Mouse (Mus musculus) neural tube, embryonic 14.5 days (tissue): ENCODE data around the gene Zfp655. TPM values are rescaled to one million over a fixed set of nuclear protein-coding genes. Genes with fewer than 3 reads are reported as not detected.
"Not testable (repeated sequence)": the region's sequence is repeated elsewhere in the genome, so short reads cannot be mapped to it uniquely, and the experiment has no call there.

ENCODE experiments used
- ATAC-seq: fragments of 200-750 bp; cut with Nextera tagmentation; 2 replicates; pipeline ENCODE4 v1.8.0; 2017; ENCODE audit warnings: low read depth, mild to moderate bottlenecking, moderate TSS enrichment, moderate library complexity
- H3K27ac ChIP-seq: fragments of 300-500 bp; sonication (generic); 2 replicates; pipeline ENCODE4 v1.5.1; 2014; ENCODE audit warnings: low read depth, mild to moderate bottlenecking, control low read depth, low read length, moderate library complexity, mixed read lengths
- H3K27me3 ChIP-seq: fragments of 300-500 bp; sonication (generic); 2 replicates; pipeline ENCODE4 v1.6.1; 2014; ENCODE audit warnings: low read length; ENCODE audit not compliant: control insufficient read depth, insufficient read depth
- H3K36me3 ChIP-seq: fragments of 300-500 bp; sonication (generic); 2 replicates; pipeline ENCODE4 v1.6.1; 2014; ENCODE audit warnings: low read length, mixed read lengths; ENCODE audit not compliant: control insufficient read depth, insufficient read depth
- H3K4me1 ChIP-seq: fragments of 300-500 bp; sonication (generic); 2 replicates; pipeline ENCODE4 v1.6.1; 2014; ENCODE audit warnings: low read length; ENCODE audit not compliant: control insufficient read depth, insufficient read depth
- H3K4me2 ChIP-seq: fragments of 300-500 bp; sonication (generic); 2 replicates; pipeline ENCODE4 v1.6.1; 2014; ENCODE audit warnings: mild to moderate bottlenecking, low read depth, low read length, control low read depth
- H3K4me3 ChIP-seq: fragments of 300-500 bp; sonication (generic); 2 replicates; pipeline ENCODE4 v1.5.1; 2014; ENCODE audit warnings: low read depth, low read length, control low read depth, mixed read lengths
- H3K9ac ChIP-seq: fragments of 300-500 bp; sonication (generic); replicated peaks from 2 replicates; pipeline ENCODE4 v1.6.1; 2014; ENCODE audit warnings: low read depth, mild to moderate bottlenecking, control low read depth, low read length, mixed read lengths
- H3K9me3 ChIP-seq: fragments of 300-500 bp; sonication (generic); 2 replicates; pipeline ENCODE4 v1.6.1; 2016; ENCODE audit warnings: low read length; ENCODE audit not compliant: control insufficient read depth
- WGBS: fragments of 180-500 bp; shearing (Covaris S2); extraction: QIAGEN DNeasy Blood & Tissue Kit; methylation state at CpG from one replicate; pipeline ENCODE4 v1.1.7; 2014; 5-methylcytosine and 5-hydroxymethylcytosine counted together
- polyA plus RNA-seq: library from polyadenylated mRNA; unstranded; fragments of >200 nt; fragmentation: Nextera tagmentation; extraction: Ambion mirVana; gene quantifications from 2 replicates; pipeline ENCODE4 v1.2.1, GENCODE M21; 2014

The Zfp655 gene
- polyA plus RNA-seq, 1 experiment from 2014 or later, result 44.3 TPM

DNA sequence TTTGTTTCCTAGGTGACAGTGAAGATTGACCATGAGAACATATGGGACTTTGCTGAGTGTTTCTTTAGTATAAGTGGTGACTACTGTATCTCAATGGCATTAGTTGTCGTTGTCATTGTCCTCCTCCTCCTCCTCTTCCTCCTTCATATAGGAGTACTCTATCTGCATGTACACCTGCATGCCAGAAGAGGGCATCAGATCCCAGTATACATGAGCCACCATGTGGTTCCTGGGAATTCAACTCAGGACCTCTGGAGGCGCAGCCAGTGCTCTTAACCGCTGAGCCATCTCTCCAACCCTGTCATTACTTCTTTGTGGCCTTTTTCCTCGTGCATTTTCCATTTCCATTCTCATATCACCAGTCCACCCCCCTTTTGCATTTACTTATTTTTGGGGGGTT, 16.8 kb upstream of the Zfp655 start:
- H3K27ac ChIP-seq, result no peak overlapping the region
- H3K4me3 ChIP-seq, result no peak overlapping the region
- WGBS, result 71% methylated on average over 4 of the region's 4 CpGs
- H3K9ac ChIP-seq, result no peak overlapping the region
- H3K4me1 ChIP-seq, result no peaks in the 10 kb centered on the region
- no peaks in the 10 kb centered on the region for H3K27me3 ChIP-seq
- peaks cover 3% of the 10 kb centered on the region; the same call in 1 of the 2 replicates for H3K36me3 ChIP-seq
- ATAC-seq, result no peak
- H3K9me3 ChIP-seq, result no peaks in the 10 kb centered on the region
- H3K4me2 ChIP-seq, result no peak overlapping the region

DNA sequence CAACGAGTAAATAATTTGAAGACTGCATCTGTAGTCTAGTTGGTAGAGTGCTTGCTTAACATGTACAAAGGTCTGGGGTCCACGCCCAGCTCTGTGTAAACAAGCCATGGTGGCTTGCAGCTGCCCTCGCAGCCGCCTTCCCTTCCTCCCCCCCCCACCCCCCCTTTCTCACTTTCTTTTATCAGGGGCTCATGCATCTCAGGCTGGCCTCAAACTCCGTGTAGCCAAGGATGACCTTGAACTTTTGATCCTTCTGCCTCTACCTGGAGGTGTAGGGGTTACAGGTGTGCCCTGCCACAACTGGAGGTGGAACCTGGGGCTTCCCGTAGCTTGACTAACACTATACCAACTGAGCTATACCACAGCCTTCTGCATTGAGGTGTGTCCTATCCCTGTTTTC, 13.8 kb upstream of the Zfp655 start:
- Histone ChIP-seq H3K27me3 (no peaks in the 10 kb centered on the region), H3K4me2 (no peak overlapping the region), H3K9me3 (no peaks in the 10 kb centered on the region), H3K4me1 (no peaks in the 10 kb centered on the region), H3K36me3 (peaks cover 25% of the 10 kb centered on the region), H3K9ac (no peak overlapping the region), H3K4me3 (no peak overlapping the region), H3K27ac (no peak overlapping the region)
- no peak for ATAC-seq
- 88% methylated on average over 6 of the region's 6 CpGs for WGBS

DNA sequence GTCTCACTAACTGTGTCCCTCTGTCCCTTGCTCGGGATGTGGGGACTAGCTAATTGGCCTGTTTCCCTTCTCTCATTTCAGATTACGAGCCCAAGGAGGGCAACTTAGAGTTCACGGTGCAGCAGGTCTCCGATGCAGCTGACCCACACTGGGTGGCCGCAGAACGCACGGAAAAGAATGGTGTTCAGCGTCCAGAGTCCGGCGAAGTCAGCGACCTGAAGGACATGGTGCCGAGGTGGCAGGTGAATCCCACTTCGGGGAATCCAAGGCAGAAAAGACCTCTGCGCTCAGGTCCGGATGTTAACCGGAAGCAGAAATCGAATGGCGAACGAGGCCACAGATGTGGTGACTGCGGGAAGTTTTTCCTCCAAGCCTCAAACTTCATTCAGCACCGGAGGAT, 13.3 kb upstream of the Zfp655 start:
- no peak overlapping the region for H3K4me3 ChIP-seq
- WGBS, result 96% methylated on average over 21 of the region's 21 CpGs
- no peak overlapping the region for H3K4me2 ChIP-seq

DNA sequence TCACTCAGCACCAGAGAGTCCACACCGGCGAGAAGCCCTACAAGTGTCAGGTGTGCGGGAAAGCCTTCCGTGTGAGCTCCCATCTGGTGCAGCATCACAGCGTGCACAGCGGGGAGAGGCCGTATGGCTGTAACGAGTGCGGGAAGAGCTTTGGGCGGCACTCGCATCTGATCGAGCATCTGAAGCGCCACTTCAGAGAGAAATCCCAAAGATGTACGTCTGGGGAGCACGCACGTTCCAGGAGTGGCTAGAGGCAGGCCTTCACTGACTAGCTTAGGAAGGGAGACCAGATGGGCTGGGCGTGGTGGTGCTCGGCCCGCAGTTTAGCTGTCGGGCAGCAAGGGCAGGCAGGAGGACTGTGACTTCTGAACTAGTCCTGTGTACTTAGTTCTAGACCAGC, 12.8 kb upstream of the Zfp655 start:
- Histone ChIP-seq H3K9ac (no peak overlapping the region), H3K27ac (no peak overlapping the region), H3K4me1 (no peaks in the 10 kb centered on the region), H3K4me3 (no peak overlapping the region), H3K27me3 (no peaks in the 10 kb centered on the region), H3K4me2 (no peak overlapping the region), H3K9me3 (no peaks in the 10 kb centered on the region), H3K36me3 (peaks cover 25% of the 10 kb centered on the region)
- ATAC-seq, result no peak
- 94% methylated on average over 20 of the region's 20 CpGs for WGBS

More for the DNA sequence above, 13.3 kb upstream of the Zfp655 start:
- H3K27ac ChIP-seq, result no peak overlapping the region
- peaks cover 25% of the 10 kb centered on the region for H3K36me3 ChIP-seq
- no peak overlapping the region for H3K9ac ChIP-seq
- H3K4me1 ChIP-seq, result no peaks in the 10 kb centered on the region
- no peak for ATAC-seq
- H3K9me3 ChIP-seq, result no peaks in the 10 kb centered on the region
- H3K27me3 ChIP-seq, result no peaks in the 10 kb centered on the region

DNA sequence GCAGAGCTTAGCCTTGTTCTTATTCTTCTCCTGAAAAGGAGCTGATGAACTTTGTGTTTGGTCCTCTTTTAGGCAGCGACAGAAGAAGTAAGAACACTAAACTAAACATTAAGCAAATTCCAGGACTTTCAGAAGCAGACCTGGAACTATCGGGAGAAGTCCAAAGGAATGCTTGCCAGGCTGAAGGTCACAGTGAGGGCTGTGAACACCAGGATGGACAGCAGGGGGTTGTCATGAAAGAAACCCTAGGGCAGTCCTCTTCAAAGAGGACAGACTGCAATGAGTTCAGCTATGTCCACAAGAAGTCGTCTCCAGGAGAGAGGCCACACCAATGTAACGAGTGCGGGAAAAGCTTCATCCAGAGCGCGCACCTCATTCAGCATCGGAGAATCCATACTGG, 11.5 kb upstream of the Zfp655 start:
- Histone ChIP-seq H3K36me3 (peaks cover 25% of the 10 kb centered on the region), H3K27me3 (no peaks in the 10 kb centered on the region), H3K4me3 (no peak overlapping the region), H3K9ac (no peak overlapping the region), H3K4me2 (no peak overlapping the region), H3K4me1 (no peaks in the 10 kb centered on the region), H3K9me3 (no peaks in the 10 kb centered on the region), H3K27ac (no peak overlapping the region)
- ATAC-seq, result no peak
- 89% methylated on average over 8 of the region's 8 CpGs for WGBS

DNA sequence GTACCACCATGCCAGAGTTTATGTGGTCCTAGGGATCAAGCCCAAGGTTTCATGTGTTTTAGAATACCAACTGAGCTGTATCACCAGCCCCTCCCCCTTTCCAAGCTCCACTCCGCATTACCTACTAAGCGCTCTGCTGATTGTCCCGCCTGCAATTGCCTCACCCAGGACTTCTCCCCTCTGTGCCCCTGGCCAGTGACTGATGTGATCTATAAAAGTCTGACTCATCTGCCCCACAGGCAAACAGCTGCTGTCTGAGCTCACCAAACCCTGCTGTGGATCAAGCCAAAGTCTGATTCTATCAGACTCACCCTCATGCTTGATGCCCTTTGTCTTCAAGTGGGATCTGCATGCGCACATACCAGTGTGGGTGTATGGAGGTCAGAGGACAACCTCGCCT, 8.7 kb upstream of the Zfp655 start:
- no peak for ATAC-seq
- H3K4me1 ChIP-seq, result no peaks in the 10 kb centered on the region
- WGBS, result 86% methylated on average over 5 of the region's 5 CpGs

DNA sequence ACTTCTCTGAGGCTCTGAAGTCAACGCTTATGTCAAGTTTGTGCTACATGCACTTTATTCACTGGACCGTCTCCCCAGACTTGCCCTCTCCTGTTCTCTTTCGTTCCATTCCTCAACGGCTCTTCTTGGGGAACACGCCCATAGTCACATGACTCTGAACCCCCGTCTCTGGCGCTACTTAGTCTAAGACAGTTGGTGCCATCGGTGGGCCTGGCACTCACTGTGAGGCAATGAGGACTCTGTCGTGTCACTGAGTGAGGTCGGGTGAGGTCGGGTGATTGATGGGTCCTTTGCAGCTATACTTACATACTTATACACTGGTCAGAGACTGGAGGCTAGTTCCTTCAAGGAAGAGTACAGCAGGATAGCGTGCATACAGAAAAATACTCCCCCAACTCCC, 8.1 kb upstream of the Zfp655 start:
- Histone ChIP-seq H3K4me2 (no peak overlapping the region), H3K4me1 (no peaks in the 10 kb centered on the region), H3K27me3 (no peaks in the 10 kb centered on the region), H3K9me3 (no peaks in the 10 kb centered on the region), H3K36me3 (peaks cover 25% of the 10 kb centered on the region), H3K27ac (no peak overlapping the region), H3K9ac (no peak overlapping the region), H3K4me3 (no peak overlapping the region)
- 85% methylated on average over 12 of the region's 12 CpGs for WGBS
- no peak; the same call in 1 of the 2 replicates for ATAC-seq

More for the DNA sequence above, 8.7 kb upstream of the Zfp655 start:
- no peak overlapping the region for H3K4me3 ChIP-seq
- no peak overlapping the region for H3K27ac ChIP-seq
- no peak overlapping the region for H3K4me2 ChIP-seq
- no peak overlapping the region for H3K9ac ChIP-seq
- H3K36me3 ChIP-seq, result peaks cover 25% of the 10 kb centered on the region
- H3K9me3 ChIP-seq, result no peaks in the 10 kb centered on the region
- no peaks in the 10 kb centered on the region for H3K27me3 ChIP-seq

DNA sequence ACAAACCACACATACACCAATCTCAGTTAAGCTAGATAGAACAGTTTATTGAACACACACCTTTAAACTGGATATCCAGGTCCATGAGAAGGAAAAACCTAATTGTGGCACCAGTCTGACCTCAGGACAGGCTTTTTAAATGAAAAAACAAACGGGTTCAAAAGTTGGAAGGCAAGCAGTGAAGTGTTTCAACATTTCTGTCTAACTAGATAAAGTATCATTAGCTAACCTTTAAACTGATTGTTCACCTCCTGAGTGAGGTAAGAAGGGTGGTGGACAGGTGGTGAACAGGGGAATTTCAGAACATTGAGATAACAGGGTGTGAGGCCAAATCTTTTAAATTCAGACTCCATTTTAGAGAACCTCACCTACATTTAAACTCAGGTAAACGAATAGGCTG, 5.1 kb upstream of the Zfp655 start:
- no peak overlapping the region for H3K4me3 ChIP-seq

DNA sequence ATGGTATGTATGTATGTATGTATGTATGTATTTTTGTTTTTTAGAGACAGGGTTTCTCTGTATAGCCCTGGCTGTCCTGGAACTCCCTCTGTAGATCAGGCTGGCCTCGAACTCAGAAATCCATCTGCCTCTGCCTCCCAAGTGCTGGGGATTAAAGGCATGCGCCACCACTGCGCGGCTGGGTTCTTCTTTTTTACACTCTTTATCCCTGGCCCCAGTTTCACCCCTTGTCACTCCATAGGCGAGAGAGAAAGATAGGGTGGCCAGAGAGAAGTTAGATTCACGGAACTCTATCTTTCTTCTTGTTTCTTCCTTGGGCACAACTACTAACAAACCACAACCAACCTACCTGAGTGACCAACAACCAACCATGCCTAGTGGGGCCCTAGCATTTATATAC, 2.2 kb upstream of the Zfp655 start:
- H3K36me3 ChIP-seq, ATAC-seq, H3K4me2 ChIP-seq, H3K27me3 ChIP-seq, H3K27ac ChIP-seq, H3K9ac ChIP-seq, H3K4me3 ChIP-seq, H3K9me3 ChIP-seq: not testable (repeated sequence)
- H3K4me1 ChIP-seq, result peaks cover 16% of the 10 kb centered on the region
- WGBS, result 76% methylated on average over 6 of the region's 6 CpGs

More for the DNA sequence above, 5.1 kb upstream of the Zfp655 start:
- peaks cover 5% of the 10 kb centered on the region for H3K36me3 ChIP-seq
- H3K9ac ChIP-seq, result no peak overlapping the region
- no peaks in the 10 kb centered on the region for H3K27me3 ChIP-seq
- no peak overlapping the region for H3K27ac ChIP-seq
- no peaks in the 10 kb centered on the region for H3K9me3 ChIP-seq
- WGBS, result 60% methylated on average over 2 of the region's 2 CpGs
- no peak for ATAC-seq
- H3K4me2 ChIP-seq, result no peak overlapping the region
- H3K4me1 ChIP-seq, result peaks cover 4% of the 10 kb centered on the region; the same call in 1 of the 2 replicates
